Mouse (Mus musculus) bone marrow macrophage, adult 2 months (primary cell): ENCODE data around the gene Cox10.

Experiments used
- CTCF ChIP-seq: IDR thresholded peaks from 2 replicates; pipeline ENCODE4 v1.5.1; 2012; ENCODE audit warnings: low read depth, mild to moderate bottlenecking, low read length, moderate library complexity
- POLR2A ChIP-seq: IDR thresholded peaks from 2 replicates; pipeline ENCODE4 v1.6.1; 2012; ENCODE audit warnings: mild to moderate bottlenecking, low read depth, low read length, borderline replicate concordance

GRCm38 (mm10) chr11:63923386-63923785 is 155.9 kb downstream of the Cox10 start:
- TF ChIP-seq CTCF (no peak), POLR2A (no peak)
